Mouse (Mus musculus) brain, embryonic 14.5 days (tissue): ENCODE measurements around the gene Mc1r. TPM values are rescaled to one million over a fixed set of nuclear protein-coding genes. Genes with fewer than 3 reads are reported as not detected.

Source experiments
- DNase-seq: peaks from one replicate; pipeline ENCODE4 v3.0.0-alpha.2; 2011; ENCODE audit warnings: low read depth
- CTCF ChIP-seq: fragments of 200-500 bp; IDR thresholded peaks from 2 replicates; pipeline ENCODE4 v1.5.1; 2012; ENCODE audit warnings: inconsistent platforms, mild to moderate bottlenecking, moderate library complexity, borderline replicate concordance; ENCODE audit not compliant: insufficient read depth, insufficient read length; ENCODE audit errors: extremely low read depth
- POLR2A ChIP-seq: fragments of 200-500 bp; IDR thresholded peaks from 2 replicates; pipeline ENCODE4 v1.6.1; 2012; ENCODE audit warnings: mild to moderate bottlenecking, inconsistent platforms, borderline replicate concordance; ENCODE audit not compliant: poor library complexity, insufficient read depth, insufficient read length, severe bottlenecking; ENCODE audit errors: extremely low read depth
- polyA plus RNA-seq: library from polyadenylated mRNA; depleted of rRNA; stranded (reverse); fragments of >200 nt; gene quantifications from 2 replicates; pipeline ENCODE4 v1.2.3, GENCODE M21; 2012; rRNA removed

Mc1r gene
- 0.05 and 0.08 TPM in 2 replicates for polyA plus RNA-seq

- DNase-seq = peak; percentile 70
- TF ChIP-seq CTCF (peak; percentile 91), POLR2A (no peak)
Measured at GRCm38 (mm10) chr8:123406786-123407185, at the start of gene Mc1r. TSS of gene Mc1r (plus strand) at chr8:123407107.

GRCm38 (mm10) chr8:123361082-123361739 is 45.7 kb upstream of the Mc1r start:
- DNase-seq = peak; percentile 87
- peak; percentile 94 for TF ChIP-seq CTCF
- TF ChIP-seq POLR2A = no peak

DNA sequence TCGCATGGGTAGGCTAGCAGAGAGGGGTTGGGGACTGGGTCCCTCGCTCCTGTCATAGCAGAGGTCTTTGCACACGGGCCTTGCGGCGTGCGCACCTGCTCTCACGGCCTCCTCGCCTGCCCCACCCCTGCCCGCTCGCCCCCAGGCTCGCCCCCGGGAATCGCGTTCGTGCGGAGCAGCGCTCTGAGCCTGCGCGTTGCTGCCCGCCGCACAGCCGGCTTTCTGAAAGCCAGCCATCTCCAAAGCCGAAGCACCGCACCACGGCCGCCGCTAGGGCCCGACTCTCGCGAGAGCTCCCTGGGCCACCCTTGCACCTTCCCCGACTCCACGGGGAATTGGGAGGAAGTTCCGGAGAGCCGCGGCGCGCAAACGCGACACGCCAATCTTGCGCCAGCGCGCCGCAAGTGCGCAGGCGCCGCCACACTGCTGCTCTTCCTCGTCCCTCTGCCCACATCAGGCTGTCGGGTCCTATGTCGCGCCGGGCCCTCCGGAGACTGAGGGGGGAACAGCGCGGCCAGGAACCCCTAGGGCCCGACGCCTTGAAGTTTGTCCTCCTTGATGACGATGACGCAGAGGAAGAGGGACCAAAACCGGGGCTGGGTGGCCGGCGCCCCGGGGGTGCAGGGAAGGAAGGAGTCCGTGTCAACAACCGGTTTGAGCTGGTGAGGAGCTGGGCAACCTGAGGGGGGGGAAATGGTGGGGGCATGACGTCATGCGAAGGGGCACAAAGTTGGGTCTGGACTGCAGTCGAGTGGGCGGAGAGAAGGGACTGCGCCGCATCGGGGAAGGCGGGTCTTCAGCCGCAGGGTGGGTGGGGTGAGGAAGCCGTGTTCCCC is 33.3 kb upstream of the Mc1r start, which contains the start of gene Tcf25:
Gene Tcf25, plus strand, starts transcription at position 351 of the 836 bp plus-strand sequence.
- TF ChIP-seq POLR2A = peak; percentile 78; the same call in 1 of the 2 replicates
- peak; percentile 61 for TF ChIP-seq CTCF
- peak; percentile 99 for DNase-seq

DNA sequence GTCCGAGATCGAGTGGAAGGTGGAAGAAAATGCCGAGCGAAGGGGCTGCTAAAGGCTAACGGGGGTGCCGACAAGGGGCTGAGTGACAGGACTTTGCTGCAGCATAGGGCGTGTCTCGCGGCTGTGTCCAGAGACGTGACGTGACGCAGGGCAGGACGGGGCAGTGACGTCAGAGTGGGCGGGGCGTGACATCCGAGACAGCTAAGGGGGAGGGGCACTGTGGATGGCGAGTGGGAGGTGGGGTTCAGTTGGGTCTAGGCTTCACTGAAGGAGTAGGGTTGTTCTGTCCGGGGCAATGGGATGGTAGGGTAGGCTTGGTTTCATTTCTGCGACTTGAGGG is 32.7 kb upstream of the Mc1r start:
- DNase-seq = peak; percentile 95
- TF ChIP-seq CTCF (no peak), POLR2A (no peak)

GRCm38 (mm10) chr8:123375701-123376100 is 31.2 kb upstream of the Mc1r start:
- DNase-seq = no peak
- TF ChIP-seq POLR2A (no peak), CTCF (no peak)

DNA sequence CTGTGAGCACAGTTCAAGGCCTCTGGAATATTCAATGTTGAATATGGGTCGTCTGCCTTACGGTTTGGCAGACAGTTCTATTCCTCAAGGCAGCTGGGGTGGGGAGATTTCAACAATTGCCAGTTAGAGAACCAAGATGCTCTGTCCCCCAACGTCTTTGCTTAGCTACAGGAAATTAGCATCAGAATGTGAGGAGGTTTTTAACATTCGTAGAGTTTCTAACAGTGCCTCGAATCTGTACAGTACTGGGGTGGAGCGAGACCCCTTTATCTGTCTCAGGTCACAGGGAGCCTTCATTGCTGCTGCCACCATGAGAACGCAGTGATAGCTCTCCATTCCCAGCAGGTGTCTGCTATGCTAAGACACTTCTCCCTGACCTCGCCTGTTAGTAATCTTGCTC is 30.8 kb upstream of the Mc1r start:
- DNase-seq = no peak
- TF ChIP-seq POLR2A = no peak
- TF ChIP-seq CTCF = no peak

- no peak for DNase-seq
- TF ChIP-seq POLR2A = no peak
- no peak for TF ChIP-seq CTCF
Measured at GRCm38 (mm10) chr8:123381711-123382110, 25.2 kb upstream of the Mc1r start.

DNA sequence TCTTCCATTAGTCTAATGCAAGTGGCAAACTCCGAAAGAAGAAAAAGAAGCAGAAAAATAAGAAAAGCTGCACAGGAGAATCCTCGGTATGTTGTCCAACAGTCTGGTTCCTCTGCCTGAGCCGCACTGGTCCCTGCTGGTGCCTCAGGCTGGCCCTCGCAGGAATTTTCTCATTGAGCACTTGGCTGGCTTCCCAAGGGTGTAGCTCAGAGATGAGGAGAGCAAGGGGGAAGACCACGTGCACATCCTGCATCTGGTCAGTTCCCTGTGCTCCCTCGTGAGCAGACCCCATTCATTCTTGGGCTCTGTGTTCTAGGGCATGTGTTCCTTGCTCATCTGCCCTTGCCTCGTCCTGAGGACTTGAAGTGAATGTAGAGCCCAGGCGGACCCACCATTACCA is 24.4 kb upstream of the Mc1r start:
- TF ChIP-seq POLR2A (no peak), CTCF (no peak)

GRCm38 (mm10) chr8:123384883-123385540 is 21.9 kb upstream of the Mc1r start:
- peak; percentile 47 for DNase-seq
- TF ChIP-seq CTCF = peak; percentile 65; the same call in 1 of the 2 replicates
- no peak for TF ChIP-seq POLR2A

More for the DNA sequence above, 24.4 kb upstream of the Mc1r start:
- DNase-seq = no peak

GRCm38 (mm10) chr8:123387041-123387440 is 19.9 kb upstream of the Mc1r start:
- TF ChIP-seq POLR2A (no peak), CTCF (no peak)
- no peak for DNase-seq

DNA sequence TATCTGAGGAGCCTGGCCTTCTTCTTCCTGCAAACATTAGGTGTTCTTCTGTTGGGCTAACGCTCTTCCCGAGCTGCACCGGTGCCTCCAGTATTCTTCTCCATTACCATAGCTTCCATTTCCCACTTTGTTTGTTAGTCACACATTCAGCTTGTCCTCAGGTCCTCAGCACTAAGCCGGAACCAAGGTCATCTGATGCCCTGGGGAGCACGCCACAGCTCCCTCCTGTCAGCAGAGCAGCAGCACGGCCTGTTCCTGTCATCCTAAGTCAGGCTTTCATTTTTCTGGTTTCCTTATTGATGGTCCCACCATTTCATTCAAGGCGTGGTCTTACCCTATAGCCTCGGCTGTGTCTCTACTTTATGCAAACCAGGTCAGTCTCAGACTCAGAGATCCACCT is 19.1 kb upstream of the Mc1r start:
- no peak for DNase-seq

More for the DNA sequence above, 19.1 kb upstream of the Mc1r start:
- no peak for TF ChIP-seq CTCF
- no peak for TF ChIP-seq POLR2A
